Mouse (Mus musculus): ENCODE measurements around the gene AC161166.1.

DNA sequence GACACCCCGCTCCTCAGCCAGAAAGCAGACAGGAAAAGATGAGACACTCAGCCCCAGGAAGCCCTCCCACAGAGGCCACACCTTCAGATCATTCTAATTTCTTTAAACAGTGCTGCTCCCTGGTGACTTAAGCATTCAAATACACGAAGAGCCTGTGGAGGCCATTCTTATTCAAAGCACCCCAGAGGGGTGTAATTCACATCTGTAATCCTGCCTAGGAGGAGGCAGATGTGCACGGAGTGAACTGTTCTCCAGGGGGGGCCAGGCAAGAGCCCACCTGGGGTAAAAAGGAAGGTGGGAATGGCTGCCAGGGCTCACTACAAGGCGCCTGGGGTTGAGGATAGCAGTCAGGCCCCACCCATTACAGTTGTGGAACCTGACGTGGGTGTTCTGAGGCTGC lies 4.8 kb upstream of the AC161166.1 start:
- TF ChIP-seq POLR2A (IDR thresholded peaks at IDR 0.05; ENCODE audit: borderline replicate concordance, low read depth, low read length) (no peak), CTCF (IDR thresholded peaks at IDR 0.05; ENCODE audit: low read depth, low read length) (no peak)

Measured in bone marrow macrophage, adult 2 months (primary cell).